Mouse (Mus musculus): ENCODE results near the gene Robo3.

Gene Robo3

GRCm38 (mm10) chr9:37421239-37421638 is 11.8 kb downstream of the Robo3 start:
- peak; percentile 66 for DNase-seq

- peak; percentile 88 for DNase-seq
These were observed 12.4 kb downstream of the Robo3 start for GRCm38 (mm10) chr9:37420676-37421075.

DNA sequence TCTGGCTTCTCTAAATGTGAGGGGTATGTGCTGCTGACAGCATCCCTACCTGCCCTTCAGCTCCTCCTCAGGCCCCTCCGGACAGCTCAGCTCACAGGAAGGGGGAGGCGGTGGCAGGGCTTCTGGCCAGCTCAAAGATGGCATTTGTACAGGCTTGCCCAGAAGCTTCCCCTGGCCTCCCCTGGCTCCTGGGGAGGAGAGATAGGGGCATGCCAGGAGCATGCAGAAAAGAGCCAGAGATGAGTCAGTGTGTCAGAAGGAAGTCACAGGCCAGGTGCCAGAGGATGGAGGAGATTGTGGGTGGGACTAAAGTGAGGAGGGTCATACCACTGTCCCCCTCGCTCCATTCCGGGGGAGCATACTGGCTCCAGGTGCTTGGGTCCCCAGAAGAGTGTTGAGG is 14.3 kb downstream of the Robo3 start:
- DNase-seq, result no peak

DNA sequence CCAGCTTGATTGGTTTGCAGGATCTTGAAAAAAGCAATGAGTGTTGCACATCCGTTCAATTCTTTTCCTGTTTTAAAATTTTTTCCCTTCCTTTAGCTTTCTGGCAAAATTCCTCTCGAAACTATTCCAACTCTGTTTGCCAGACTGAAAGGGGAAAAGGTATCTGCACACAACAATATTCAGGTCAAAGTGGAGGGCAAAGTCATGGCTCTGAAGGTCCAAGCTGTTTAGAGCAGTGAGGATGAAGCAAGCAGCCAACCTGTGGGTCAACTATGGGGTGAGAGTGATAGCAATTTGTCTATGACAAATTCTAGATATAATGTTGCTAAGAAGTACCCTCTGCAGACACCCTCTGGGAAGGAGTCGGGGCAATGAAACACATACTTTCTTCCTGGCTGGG is 18.4 kb downstream of the Robo3 start:
- no peak for DNase-seq

DNA sequence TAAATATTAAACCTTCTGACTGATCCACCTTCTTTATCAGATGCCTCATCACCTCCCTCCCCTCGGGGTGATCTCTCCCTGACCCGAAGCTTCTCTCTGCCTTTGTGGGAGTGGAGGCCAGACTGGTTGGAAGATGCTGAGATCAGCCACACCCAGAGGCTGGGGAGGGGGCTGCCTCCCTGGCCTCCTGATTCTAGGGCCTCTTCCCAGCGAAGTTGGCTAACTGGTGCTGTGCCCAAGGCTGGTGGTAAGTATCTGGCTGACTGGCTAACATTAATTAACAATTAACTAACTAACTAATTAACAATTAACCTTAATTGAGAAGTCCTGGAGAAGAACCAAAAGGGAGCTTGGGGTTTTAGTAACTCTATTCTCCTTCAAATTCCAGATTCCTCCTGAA is 20.1 kb downstream of the Robo3 start:
- no peak for DNase-seq

DNA sequence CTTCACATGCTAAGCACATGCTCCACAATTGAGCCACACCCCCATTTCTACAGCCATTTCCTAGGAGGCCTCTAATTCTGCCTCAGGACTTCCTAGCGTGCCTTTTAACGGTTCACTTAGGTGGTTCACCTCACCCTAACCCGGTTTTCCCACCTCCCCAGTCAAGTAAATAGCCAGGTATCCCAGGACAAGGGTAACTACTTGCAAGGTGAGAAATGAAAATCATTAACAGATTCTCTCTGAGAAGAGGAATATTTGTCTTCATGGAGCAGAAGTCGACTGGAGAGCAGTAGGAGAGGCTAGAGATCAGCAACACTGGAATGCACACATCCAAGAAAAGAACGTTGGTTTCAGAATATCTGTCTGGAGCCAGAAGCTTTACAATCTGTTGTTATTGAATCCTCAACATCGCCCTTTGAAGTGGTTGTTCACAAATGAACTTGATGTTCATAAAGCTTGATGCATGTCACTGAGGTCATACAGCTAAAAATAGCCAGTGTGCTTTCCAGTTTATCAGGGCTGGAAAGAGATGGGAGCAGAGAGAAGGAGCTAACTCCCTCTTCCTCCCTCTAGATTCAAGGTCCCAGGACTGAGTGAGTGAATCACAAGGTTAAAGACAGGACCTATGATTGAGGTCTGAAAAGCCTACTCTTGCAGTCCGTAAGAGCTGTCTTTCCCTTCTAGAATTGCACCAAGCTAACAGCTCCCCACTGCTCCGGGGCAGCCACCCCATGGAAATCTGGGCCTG is 23.2 kb downstream of the Robo3 start:
- DNase-seq, result no peak

DNA sequence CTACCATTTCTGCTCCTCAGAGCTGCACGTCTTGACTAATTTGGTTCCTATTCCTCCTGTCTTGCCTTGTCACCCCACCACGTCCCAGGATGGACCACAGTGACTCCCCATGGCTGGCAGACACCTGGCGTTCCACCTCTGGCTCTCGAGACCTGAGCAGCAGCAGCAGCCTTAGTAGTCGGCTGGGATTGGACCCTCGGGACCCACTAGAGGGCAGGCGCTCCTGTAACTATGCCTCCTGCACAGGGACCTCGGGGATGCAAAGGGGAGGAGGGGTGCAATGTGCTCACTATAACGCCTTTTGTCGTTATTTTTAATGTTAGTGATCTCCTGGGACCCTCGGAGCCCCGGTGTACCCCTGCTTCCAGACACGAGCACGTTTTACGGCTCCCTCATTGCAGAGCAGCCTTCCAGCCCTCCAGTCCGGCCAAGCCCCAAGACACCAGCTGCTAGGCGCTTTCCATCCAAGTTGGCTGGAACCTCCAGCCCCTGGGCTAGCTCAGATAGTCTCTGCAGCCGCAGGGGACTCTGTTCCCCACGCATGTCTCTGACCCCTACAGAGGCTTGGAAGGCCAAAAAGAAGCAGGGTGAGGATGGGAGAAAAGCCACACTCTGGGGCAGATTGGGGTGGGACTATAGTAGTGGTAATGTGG is 25.1 kb downstream of the Robo3 start:
- no peak for DNase-seq

- DNase-seq, result peak; percentile 47
These were observed 26.7 kb downstream of the Robo3 start for GRCm38 (mm10) chr9:37406372-37406771.

DNA sequence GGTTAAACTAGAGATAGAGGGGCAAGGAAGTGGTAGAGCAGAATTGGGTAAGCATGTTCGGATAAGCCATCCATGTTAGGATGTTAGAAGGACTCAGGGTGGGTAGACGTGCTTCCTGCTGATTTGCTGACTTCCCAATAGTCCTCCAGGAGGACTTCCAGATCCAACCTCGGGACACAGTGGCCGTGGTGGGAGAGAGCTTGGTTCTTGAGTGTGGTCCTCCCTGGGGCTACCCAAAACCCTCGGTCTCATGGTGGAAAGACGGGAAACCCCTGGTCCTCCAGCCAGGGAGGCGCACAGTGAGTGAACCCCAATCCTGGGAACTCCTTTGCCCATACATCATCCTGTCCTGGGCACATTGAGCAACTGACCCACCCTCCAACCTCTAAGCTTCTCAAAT is 30.0 kb downstream of the Robo3 start:
- no peak for DNase-seq

DNA sequence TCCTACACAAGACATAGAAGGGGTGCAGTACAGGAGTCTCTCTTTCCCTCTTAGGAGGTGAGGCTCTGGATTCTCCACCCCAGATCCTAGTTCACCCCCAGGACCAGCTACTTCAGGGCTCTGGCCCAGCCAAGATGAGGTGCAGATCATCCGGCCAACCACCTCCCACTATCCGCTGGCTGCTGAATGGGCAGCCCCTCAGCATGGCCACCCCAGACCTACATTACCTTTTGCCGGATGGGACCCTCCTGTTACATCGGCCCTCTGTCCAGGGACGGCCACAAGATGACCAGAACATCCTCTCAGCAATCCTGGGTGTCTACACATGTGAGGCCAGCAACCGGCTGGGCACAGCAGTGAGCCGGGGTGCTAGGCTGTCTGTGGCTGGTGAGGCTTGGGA is 30.5 kb downstream of the Robo3 start:
- no peak for DNase-seq

DNA sequence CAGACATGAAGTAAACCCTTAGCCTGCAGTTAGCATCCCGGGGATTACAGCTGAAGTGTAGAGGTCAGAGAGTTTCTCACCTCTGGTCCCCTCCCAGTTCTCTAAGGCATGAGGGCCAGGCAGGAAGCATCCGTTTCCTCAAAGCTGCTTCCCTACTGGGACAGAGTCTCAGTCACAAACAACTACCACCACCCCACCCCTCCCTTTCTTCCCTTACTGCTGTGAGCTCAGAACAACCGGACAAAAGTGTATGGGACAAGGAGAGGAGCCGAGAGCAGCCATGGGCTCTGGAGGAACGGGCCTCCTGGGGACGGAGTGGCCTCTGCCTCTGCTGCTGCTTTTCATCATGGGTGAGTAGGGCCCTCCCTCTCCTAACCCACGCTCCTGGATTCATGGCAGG is 31.2 kb downstream of the Robo3 start, which contains the start of gene Robo4:
TSS of gene Robo4 (plus strand) at position 96 of the 400 bp plus-strand sequence.
- no peak for DNase-seq

DNA sequence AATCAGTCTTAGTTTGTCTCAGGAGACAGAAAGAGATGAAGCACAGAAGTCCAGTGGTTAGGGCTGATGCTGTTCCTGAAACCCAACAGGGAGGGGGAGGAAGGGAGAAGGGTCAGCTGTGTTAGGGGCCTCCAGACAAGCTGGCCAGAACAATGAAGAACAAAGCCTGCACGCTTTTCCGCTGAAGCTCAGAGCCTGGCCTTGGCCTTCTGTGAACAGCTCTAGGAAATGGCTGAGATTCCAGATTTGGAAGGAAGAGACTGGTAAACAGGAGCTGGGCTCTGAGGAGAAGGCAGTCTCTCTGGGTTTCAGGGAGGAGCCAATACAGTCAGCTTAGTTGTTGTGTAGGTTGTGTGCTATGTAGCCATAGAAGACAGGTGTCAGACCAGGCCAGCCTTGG is 32.5 kb downstream of the Robo3 start:
- no peak for DNase-seq

DNA sequence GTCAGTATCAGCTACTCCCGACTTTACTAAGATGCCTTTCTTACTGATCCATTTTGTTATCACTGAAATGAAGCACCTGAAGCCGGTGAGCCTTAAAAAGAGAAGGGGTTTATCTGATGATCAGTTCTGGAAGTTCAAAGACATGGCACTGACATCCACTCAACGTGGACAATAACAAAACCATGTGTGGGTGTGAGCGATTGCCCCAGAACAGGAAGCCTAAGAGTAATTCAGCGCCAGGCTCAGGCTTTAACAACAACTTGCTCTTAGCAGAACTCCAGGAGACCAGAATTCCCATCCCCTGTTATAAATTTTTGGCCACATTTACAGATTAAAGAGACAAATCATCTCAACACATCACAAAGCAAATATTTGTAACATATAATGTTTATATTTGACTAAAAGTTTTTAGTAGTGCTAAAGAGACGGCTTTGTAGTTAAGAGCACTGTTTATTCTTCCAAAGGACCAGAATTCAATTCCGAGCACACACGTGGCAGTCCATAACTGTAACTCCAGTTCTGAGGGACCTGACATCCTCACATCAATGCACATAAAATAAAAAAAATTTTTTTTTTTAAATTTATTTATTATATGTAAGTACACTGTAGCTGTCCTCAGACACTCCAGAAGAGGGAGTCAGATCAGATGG is 39.4 kb downstream of the Robo3 start:
- no peak for DNase-seq

- DNase-seq, result no peak
These were observed 41.0 kb downstream of the Robo3 start for GRCm38 (mm10) chr9:37392071-37392470.

GRCm38 (mm10) chr9:37390891-37391290 is 42.2 kb downstream of the Robo3 start:
- DNase-seq, result no peak

DNA sequence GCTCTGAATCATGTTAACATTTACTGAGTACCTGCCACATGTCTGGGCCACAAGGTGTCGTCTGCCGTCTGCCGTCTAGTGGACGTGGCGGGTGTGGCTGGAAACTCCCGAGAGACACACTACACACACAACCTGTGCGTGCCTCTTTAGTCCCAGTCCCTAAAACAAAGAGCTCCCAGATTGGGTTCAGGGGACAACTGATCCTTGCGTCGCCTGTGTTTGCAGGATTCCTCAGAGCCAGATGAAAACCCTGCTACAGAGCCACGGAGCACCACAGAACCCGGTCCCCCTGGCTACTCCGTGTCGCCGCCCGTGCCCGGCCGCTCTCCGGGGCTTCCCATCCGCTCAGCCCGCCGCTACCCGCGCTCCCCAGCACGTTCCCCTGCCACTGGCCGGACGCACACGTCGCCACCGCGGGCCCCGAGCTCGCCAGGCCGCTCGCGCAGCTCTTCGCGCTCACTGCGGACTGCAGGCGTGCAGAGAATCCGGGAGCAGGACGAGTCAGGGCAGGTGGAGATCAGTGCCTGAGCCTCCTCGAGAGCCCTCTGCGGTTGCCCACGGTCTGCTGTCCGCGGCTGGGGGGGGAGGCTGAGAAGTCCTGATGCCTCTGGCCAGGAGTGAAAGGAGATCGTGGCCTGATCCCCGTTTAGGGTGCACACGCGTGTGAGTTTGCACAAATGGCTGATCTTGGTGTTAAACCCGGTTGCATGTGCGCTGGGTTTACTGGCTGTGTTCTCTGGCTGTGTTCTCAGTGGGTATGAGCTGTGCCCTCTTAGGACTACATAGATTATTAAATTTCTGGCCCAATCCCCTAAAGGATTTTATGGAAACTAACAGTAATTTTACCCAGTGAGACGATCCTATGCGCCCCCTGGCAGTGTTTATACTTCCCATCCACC is 48.5 kb downstream of the Robo3 start:
- no peak for DNase-seq

GRCm38 (mm10) chr9:37383161-37383560 is 49.9 kb downstream of the Robo3 start:
- DNase-seq, result no peak

- no peak for DNase-seq
These were observed 57.3 kb downstream of the Robo3 start for GRCm38 (mm10) chr9:37375718-37376117.

GRCm38 (mm10) chr9:37371232-37371801 is 61.7 kb downstream of the Robo3 start:
- DNase-seq, result no peak

GRCm38 (mm10) chr9:37368860-37369259 is 64.2 kb downstream of the Robo3 start:
- DNase-seq, result no peak

DNA sequence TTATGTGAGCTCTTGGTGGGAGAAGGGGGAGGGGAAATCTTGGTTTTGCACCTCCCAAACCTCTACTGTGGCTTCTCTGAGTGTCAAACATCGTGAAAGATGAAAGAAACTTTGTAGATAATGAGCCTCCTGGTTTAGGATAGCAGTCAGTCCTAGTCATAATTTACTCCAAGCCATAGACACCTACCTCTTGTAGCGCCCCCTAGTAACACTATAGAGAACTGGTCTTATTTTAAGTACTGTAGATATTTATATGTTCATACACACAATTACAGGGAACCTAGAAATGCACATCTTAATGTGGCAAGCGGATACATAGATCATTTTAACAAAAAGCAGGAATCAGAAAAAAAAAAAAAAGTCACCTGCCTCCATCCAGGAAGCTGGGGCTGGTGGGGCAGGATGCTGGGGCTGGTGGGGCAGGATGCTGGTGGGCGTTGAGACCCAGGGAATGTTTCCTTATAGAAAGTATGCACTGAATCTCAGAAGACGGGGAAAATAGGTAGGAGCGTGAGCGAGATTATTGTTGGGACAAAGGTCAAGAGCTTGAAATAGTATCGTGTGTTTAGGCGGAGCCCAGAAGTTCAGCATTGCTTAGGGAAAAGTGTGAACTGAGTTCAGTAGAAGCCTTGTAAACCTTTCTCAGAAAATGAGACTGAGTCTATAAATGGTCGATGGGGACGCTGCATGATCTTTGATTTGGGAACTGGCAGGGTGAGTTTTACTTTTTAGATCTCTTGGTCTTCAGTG is 64.8 kb downstream of the Robo3 start:
- DNase-seq, result no peak

Data from thymus, postnatal 14 days (tissue).